Mouse (Mus musculus): ENCODE measurements at regions not wholly inside any gene's neighbourhood (a gene's known extent, or its start where the extent isn't known, plus 50 kb on each side); places are given as distances from the start of the nearest gene placed in this dataset.
"Not testable (repeated sequence)": the region's sequence is repeated elsewhere in the genome, so short reads cannot be mapped to it uniquely, and the experiment has no call there.

DNA sequence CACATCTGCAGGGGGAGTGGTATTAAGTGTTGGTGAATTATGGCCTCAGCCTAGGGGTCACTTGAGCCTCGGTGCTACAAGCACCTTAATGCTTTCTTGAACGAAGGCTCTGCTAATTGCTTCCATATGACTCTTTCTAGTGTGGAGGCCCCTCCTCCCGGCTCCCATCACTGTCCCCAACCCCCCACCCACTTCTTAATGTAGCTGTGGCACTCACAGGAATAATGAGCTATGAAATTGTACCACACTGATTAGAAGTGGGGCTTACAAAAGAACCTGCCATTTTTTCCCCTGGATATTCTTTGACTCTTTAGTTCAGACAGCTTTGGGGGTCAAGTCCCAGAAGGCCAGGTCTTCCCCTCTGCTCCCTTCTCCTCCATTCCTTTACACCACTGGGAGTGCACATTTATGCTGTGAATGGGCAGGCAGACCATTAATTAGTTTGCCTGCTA, 468.6 kb downstream of the Ets1 start:
- ATAC-seq (replicated peaks; ENCODE audit: low FRiP score, low TSS enrichment, poor library complexity, severe bottlenecking) = no peak

DNA sequence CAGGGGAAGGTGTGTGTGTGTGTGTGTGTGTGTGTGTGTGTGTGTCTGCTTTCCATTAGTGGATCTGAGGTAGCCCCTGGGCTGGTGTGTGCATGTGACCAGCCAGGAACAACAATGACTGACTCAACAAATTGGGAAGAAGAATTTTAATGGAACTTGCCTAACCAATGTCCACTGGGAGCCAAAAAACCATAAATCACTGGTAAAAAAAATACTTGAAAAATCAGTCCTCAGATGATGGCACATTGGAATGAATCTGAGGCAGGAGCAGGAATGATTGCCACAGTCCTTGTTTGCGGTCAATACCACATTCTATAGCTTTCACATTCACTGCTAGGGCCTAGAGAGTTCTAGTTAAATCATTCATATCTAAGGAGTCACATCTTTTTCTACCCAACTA, 487.8 kb downstream of the Ets1 start:
- no peak for ATAC-seq (replicated peaks; ENCODE audit: low FRiP score, low TSS enrichment, poor library complexity, severe bottlenecking)

DNA sequence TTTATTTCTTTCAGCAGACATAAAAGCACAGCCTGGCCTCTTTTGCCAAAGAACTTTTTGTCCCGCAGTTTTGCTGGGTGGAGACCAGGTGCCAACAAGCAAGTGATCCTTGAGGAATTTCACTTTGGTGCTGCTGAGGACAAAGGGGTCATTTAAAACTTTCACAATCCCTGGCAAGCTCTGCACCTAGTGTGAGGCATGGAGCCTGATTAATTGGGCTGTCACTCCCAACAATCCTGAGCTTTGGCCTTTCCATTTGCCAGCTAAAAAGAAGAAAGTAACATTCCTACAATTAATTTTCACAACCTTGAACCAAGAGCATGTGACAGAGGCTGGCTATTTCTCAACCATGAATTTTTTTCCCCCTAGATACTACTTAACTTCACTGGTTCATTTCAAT, 516.2 kb downstream of the Ets1 start:
- no peak for ATAC-seq (replicated peaks; ENCODE audit: low FRiP score, low TSS enrichment, poor library complexity, severe bottlenecking)

DNA sequence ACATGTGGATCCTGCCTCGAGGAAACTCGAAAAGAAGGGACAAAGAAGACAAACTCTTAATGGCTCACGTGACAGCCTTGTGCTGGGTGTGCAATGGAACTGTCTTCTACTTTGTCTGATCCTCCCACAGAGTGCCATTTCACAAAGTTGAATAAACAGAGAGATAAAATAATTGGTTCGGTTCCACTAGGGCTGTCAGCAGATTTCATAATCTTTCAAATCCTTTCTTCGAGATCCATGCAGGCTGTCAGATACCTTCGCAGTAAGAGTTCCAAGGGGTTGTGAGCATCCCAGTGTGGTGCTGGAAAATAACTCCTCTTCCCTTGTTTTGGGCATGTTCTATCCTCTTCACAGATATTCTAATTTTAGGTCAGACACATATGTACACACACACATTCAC, 532.1 kb downstream of the Ets1 start:
- no peak for ATAC-seq (replicated peaks; ENCODE audit: low FRiP score, low TSS enrichment, poor library complexity, severe bottlenecking)

DNA sequence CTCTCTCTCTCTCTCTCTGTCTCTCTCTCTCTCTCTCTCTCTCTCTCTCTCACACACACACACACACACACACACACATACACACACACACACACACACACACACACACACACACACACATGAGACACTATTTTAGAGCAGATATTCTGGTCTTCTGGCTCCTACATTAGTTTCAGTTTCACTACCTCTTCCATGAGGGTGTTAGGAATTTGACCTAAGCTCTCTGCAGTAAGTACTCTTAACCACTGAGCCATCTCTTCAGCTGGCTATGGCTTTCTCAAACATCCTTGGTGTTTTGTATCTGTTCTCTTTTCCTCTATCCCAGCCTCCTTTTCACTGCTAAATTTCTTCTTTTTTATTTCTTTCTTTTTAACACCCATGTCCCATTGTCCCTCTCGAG, 533.1 kb downstream of the Ets1 start:
- not testable (repeated sequence) for ATAC-seq (replicated peaks; ENCODE audit: low FRiP score, low TSS enrichment, poor library complexity, severe bottlenecking)

DNA sequence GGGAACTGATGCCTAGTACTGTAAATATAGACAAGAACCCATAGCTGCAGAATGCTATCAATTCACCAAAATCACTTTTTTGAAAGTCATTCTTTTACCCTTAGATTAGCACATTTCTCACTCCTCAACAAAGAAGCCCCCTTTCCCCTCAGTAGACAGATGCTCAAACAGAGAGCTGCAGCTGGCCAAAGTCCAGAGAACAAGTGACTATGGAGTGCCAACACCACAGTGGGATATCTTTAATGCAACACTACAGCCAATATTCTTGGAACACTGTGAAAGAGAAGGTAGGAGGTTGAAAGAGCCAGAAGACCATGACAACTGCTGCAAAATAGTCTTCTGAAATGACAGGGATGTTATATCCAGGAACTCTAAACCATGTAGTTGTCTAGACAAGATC, 544.0 kb downstream of the Ets1 start:
- ATAC-seq (replicated peaks; ENCODE audit: low FRiP score, low TSS enrichment, poor library complexity, severe bottlenecking) = no peak

DNA sequence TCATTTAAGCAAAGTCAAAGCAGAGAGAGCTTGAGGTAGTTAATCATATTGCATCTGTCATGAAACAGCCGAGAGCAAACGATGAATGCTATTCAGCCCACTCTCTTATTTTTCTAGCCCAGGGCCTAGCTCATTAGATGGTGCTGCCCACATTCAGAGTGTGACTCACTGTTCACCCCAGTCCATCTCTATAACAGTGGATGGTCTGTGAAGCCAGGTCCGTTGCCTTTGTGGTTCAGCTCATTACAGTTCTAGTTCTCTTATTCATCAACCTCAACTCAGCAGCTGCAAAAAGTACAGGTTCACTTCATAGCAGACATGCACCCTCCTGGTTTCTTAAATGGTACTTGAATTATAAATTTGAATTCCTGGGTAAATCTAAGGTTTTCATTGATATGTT, 551.2 kb downstream of the Ets1 start:
- no peak for ATAC-seq (replicated peaks; ENCODE audit: low FRiP score, low TSS enrichment, poor library complexity, severe bottlenecking)

DNA sequence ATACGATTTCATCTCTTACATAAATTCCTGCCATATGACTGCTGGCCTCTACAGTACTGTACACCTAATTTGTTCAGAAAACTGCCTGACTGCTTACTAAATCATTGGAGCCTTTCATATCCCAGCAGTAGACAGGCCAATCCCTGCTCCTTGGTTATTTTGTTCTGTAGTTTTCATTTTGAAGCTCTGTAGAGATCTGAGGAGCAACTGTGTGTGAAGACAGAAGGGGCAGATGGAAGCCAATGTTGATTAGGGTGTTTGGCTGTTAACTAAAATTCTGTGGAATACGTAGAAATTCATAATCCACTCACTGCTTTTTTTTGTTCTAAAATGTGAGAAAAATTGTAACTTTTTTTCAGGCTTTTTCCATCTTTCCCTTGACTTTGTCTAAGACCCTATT, 573.1 kb downstream of the Ets1 start:
- no peak for ATAC-seq (replicated peaks; ENCODE audit: low FRiP score, low TSS enrichment, poor library complexity, severe bottlenecking)

DNA sequence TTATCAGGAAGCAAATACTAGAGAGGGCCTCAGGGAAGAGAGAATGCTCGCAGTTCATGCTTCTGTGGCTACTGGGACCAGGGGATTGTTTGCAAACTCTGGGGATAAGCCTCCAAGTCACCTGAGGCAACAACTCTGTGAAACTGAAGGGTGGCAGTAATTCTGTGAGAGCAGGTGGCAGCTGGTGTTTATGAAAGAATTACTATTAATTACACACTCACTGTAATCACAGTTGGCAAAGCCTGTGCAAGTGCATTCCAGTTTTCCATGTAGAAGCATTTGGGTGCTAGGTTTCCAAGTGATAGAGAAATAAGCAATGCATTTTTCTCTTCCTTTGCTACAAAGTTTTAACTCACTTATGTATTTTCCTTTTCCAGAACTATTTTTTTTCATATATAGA, 578.5 kb downstream of the Ets1 start:
- ATAC-seq (replicated peaks; ENCODE audit: low FRiP score, low TSS enrichment, poor library complexity, severe bottlenecking) = no peak

DNA sequence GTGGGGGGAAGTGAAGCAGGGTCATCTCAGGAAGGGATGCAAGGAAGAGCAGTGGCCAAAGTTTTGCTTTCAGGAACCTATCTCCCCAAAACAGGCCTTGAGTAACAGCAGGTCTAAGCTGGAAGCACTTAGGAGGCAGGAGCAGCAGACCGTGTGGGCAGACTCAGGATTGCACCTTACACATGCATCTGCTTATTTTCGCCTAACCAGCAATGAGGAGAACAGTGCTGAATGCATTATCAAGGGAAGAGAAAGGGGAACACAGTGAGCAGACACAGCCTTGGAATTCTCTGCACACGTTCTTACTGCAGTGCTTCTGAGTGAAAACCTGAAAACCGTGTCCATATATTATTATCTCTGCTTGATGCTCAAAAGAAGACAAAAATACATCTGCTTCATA, 585.0 kb downstream of the Ets1 start:
- no peak for ATAC-seq (replicated peaks; ENCODE audit: low FRiP score, low TSS enrichment, poor library complexity, severe bottlenecking)

DNA sequence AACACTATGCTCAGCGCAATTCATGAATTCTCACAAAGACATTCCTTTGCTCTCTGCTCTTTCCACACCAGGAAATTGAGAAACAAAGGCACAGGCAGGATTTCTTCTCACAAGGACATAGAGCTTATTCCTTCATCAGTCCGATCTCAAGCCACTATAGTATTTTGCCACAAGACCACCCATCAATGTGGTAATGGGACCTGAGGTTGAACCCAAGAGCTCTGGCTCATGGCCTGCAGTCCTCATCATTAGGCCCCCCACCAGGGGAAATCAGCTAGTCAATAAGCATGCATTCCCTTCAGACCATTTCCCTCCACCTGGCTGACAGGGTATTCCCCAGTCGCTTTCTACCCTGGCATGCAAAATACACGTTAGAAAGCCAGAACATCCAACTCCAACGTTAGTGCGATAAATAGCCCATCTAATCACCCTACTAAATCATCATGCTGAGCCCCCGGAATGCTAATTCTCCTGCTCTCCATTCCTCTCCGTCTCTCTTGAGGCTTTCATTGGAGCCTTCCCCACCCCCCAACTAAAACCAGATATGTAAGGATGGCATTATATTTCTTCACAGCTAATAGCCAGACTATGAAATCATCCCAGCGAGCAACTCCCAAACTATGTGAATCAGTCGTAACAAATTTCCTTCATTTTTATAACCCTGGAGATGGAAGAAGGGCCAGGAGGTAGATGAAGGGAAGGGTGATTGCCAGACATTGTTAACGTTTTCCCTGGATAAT, 586.2 kb downstream of the Ets1 start:
- no peak for ATAC-seq (replicated peaks; ENCODE audit: low FRiP score, low TSS enrichment, poor library complexity, severe bottlenecking)

DNA sequence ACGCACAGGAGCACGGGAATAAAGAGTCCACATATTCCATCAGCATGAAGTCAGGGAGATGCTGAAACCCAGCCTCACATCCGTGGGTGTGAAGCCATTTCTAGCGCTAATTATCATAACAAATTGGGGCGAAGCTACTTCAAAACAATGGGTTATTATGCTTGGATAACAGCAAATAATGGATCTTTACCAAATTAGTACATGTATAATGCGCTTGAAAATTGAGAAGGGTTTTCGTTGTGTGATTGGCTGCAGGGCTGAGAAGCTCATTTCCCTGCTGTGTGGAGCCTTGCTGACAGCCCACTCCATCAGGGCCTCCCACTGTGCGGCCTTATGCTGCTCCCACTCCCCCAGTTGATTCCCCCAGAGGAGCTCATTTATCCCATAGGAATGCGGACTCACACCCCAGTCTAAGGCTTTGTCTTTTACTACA, 597.7 kb downstream of the Ets1 start:
- no peak for ATAC-seq (replicated peaks; ENCODE audit: low FRiP score, low TSS enrichment, poor library complexity, severe bottlenecking)

DNA sequence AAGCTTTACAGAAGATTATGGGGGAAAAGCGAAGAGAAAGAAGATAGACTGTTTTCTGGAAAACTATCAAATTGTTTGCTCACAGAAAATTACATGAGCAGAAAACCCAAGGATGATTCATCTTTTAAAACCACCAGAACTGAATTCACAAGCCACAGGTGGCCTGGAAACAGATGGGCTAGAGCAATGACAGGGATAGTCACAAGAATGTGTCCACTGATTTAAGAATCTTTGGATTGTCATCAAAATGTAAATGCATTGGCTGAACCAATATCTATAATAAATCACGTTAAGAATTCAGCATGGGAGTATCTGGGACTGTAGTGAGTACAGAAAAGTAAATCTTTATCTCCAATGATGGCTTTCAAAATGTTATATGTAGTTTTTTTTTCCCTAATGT, 602.2 kb downstream of the Ets1 start:
- ATAC-seq (replicated peaks; ENCODE audit: low FRiP score, low TSS enrichment, poor library complexity, severe bottlenecking) = no peak

DNA sequence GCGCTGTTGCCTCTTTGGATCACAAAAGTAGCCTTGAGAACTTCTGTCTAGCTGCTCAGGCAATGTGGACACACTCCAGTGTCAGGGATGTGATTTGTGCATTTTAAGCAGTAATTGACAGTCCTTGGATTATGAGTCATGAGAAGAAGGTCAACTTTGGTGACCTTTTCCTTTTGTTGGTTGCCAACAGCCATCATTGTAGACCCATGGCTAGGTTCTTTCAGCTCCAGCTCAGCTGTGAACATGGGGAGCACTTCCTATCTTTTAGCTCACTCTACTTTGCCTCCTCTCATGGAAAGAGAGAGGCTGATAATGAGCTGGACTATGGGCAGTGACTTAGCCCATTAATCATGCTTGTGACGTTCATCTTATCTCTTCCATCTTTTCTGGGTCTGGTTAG, 602.8 kb downstream of the Ets1 start:
- ATAC-seq (replicated peaks; ENCODE audit: low FRiP score, low TSS enrichment, poor library complexity, severe bottlenecking) = no peak

DNA sequence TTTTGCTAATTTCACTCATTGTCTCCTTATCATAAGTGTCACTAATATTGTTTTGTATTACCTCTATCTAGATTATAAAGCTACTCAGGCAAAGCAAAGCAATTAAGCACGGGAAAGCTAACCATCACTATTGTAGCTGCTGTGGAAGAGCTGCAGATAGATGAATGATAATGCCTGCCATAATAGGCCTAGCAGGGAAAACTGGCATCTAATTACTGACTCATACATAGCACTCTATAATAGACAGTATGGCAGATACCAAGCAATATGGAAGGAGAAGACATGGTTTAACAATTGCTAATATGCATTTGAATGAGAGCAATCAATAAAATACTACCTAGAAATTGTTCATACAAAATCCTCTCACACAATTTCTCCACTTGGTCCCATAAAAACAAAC, 604.5 kb downstream of the Ets1 start:
- no peak for ATAC-seq (replicated peaks; ENCODE audit: low FRiP score, low TSS enrichment, poor library complexity, severe bottlenecking)

DNA sequence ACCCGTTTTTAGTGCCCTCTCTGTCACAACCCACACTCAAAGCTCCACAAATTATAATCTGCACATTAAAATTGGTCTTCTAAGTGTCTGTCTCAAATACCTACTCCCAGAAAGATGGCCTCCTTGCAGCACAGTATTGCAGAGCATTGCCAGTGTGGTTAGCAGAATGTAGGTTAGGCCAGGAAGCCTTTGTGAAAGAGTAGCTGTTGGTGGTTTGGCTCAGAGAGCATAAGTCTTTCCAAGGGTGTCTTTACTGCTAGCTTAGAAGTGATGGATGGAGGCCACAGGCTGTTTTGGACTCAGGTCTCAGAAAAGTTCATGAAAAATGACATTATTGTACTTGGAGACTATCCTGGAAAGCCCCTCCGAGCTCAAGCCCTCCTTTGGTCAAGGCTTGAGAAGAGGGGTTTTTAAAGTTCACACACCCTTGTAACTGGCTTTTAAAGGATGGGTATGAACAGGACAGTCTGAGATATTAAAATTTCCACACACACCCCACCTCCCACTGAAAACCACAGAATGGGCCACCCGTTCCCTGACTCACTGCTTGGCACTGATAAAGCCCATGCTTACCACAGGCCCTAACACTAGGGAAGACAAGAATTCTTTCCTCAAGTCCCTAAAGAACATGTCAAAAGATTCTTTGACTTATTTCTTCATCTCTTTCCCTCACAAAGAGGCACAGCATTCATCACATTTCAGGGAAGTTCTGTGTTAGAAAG, 605.1 kb downstream of the Ets1 start:
- peak; percentile 80 for ATAC-seq (replicated peaks; ENCODE audit: low FRiP score, low TSS enrichment, poor library complexity, severe bottlenecking)

DNA sequence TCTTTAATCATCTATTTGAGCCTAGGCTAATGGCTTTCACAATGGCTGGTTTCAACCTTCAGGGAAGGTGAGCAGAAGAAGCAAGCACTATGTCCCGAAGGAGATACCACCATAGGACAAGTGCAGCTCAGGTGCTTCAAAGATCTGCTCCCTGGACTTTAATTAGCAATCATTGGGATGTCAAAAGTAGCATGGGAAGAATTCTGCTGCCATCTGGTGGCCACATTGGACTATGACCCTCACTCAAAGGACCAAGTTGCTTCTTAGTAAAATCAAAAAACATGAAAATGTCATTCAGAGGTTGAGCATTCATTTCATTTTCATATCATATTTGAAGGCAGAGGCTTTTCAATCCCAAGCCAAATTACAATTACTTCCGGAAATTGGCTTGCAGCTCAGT, 610.9 kb downstream of the Ets1 start:
- 0 out of 2 replicates have a peak, but pooled peaks have one; percentile 68 for ATAC-seq (replicated peaks; ENCODE audit: low FRiP score, low TSS enrichment, poor library complexity, severe bottlenecking)

DNA sequence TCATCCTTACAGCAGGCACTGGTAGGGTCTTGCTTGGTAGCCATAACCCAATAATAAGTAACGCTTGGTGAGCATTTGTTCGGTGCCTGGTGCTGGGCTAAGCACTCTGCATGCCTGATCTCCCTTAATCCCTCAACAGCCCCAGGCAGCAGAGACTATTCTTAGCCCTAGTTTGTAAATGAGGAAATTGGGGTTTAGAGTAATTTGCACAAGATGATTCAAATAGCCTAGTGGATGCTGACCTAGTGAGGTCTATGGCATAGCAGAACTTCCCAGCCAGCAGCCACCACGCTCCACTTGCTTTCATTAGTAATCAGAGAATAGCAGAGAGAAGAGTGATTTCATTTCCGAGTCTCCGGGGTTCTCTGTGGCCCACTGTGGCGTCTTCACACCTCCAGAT, 622.2 kb downstream of the Ets1 start:
- ATAC-seq (replicated peaks; ENCODE audit: low FRiP score, low TSS enrichment, poor library complexity, severe bottlenecking) = no peak

DNA sequence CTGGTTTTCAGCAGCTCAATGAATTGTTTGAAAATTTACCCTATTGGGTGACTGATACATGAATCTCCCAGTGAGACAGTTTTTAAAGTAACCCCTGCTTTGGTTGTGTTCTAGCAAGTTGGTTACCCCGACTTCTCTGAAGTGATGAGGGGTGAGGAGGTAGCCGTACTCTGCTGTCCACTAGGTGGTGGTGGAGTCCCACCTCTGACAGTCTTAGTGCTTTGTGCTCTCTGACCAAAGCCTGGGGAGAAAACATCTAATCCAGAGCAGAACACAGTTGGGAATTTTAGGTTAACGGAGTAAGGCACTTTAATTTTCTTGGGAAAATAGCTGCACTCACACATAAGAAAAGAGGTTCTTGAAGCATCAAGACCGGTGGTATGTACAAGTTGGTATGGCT, 624.1 kb downstream of the Ets1 start:
- no peak for ATAC-seq (replicated peaks; ENCODE audit: low FRiP score, low TSS enrichment, poor library complexity, severe bottlenecking)

DNA sequence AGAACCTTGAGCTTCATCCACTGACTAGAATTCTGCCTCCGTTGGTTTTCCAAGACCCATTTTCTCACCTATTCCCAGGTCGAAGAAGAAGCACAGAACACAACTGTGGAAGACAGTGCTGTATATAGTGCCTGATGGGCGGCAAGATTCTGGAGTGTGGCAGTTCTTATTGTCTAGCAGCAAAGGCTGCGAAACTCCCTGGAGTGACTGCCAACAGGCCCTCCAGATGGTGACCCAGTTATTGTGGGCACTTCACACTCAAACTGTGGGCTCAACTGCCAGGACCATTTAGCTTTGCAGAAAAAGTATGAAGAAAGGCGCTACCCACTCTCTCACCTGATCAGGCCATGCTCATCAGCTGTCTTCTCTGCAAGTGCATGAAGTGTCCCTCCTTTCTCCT, 653.4 kb downstream of the Ets1 start:
- no peak for ATAC-seq (replicated peaks; ENCODE audit: low FRiP score, low TSS enrichment, poor library complexity, severe bottlenecking)

DNA sequence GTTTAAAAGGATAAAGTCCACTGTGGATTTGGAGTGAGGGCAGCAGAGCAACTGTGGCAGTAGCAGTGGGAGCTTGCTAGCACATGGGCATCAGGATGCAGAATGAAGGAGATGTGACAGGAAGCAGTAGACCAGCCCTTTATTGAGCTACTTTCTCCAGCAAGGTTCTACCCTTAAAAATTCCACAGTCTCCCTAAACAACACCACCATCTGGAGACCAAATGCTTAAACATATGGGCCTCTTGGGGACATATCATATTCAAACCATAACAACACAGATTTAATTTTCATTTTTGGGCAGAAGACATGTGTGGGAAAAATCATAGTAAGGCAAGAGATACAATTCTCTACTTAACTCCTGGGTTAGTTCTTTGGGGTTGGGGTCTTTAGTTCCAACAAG, 656.1 kb downstream of the Ets1 start:
- ATAC-seq (replicated peaks; ENCODE audit: low FRiP score, low TSS enrichment, poor library complexity, severe bottlenecking) = no peak

All from megakaryocyte-erythroid progenitor cell, adult 5-6 weeks (primary cell).